Mouse (Mus musculus): ENCODE measurements around the gene Fblim1. TPM values are rescaled to one million over a fixed set of nuclear protein-coding genes. Genes with fewer than 3 reads are reported as not detected.

Gene Fblim1
- total and polyA plus RNA-seq, 2 experiments from 2014 or later = 22.5 to 25.6 TPM

DNA sequence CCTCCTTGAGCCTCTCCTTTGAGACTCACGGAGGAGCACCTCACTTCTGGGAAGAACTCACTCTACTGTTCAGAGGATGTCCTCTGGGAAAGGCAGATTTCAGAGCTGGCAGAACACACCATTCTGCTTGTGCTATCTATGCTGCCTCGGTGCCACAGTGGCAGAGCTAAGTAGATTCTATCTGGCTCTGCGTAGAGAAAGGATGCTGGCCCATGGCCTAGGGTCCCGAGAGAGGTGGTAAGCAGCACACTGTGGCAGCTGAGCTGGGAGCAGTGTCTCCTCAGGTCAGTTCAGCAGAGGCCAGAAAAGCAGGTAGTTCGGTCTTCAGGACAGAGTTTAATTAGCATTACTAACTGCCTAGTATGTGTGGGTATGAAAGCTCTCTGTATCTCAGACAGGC, 42.4 kb upstream of the Fblim1 start:
- no peak overlapping the region for H3K4me3 ChIP-seq (ENCODE audit: low read length)
- TF ChIP-seq CTCF (IDR thresholded peaks at IDR 0.05; ENCODE audit: low read depth) = no peak
- no peak overlapping the region for H3K4me2 ChIP-seq (ENCODE audit: low read depth, low read length)
- no peaks in the 10 kb centered on the region for H3K27me3 ChIP-seq (ENCODE audit: insufficient read depth, low read length)
- DNase-seq (ENCODE audit: low spot score) (no peak), ATAC-seq (no peak)
- H3K36me3 ChIP-seq (ENCODE audit: insufficient read depth, low read length) = no peaks in the 10 kb centered on the region
- H3K4me1 ChIP-seq (ENCODE audit: insufficient read depth, low read length) = peaks cover 14% of the 10 kb centered on the region
- H3K9ac ChIP-seq (replicated peaks; ENCODE audit: low read length) = no peak overlapping the region
- 62% methylated on average over 5 of the region's 5 CpGs for WGBS
- H3K9me3 ChIP-seq (ENCODE audit: low read length) = no peaks in the 10 kb centered on the region
- peak overlapping the region; percentile 65; the same call in 1 of the 2 replicates for H3K27ac ChIP-seq

DNA sequence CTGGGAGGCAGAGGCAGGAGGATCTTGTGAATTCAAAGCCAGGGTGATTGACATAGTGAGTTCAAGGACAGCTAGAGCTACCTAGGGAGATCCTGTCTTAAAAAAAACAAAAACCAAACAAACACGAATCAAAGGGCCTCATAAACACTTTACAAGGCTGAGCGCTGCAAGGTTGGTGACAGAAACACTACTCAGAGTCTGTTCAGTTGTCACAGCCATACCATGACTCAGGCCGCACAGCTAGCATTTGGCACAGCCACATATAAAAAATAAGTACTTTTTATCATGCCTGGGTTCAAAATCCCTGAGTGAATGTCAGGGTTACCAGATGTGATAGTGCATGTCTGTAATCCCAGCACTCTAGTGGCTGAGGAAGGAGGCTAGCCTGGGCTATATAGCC, 41.3 kb upstream of the Fblim1 start:
- 97% methylated on average over 3 of the region's 3 CpGs for WGBS

DNA sequence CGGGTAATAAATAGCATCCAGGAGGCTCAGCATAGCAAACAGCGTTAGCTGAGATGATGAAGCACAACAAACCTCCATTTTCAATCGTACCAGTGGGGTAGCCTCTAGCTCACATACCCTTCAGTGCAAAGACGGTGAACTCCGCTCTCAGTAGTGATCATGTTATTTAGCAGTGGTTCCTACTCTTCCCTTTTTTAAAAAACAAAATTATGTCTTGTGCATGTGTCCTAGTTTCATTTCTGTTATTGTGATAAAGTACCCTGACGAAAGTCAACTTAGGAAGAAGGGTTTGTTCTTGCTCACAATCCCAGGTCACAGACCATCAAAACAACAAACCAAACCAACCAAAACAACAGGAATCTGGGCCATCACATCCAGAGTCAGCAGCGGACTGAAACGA, 40.1 kb upstream of the Fblim1 start:
- Histone ChIP-seq H3K4me1 (ENCODE audit: insufficient read depth, low read length) (peaks cover 22% of the 10 kb centered on the region), H3K27ac (no peak overlapping the region), H3K27me3 (ENCODE audit: insufficient read depth, low read length) (no peaks in the 10 kb centered on the region), H3K9ac (replicated peaks; ENCODE audit: low read length) (no peak overlapping the region), H3K36me3 (ENCODE audit: insufficient read depth, low read length) (peaks cover 7% of the 10 kb centered on the region; the same call in 1 of the 2 replicates), H3K9me3 (ENCODE audit: low read length) (no peaks in the 10 kb centered on the region), H3K4me2 (ENCODE audit: low read depth, low read length) (no peak overlapping the region), H3K4me3 (ENCODE audit: low read length) (no peak overlapping the region)
- TF ChIP-seq CTCF (IDR thresholded peaks at IDR 0.05; ENCODE audit: low read depth) = no peak
- ATAC-seq (no peak), DNase-seq (ENCODE audit: low spot score) (no peak)
- WGBS = 94% methylated on average over 8 of the region's 8 CpGs

More for the DNA sequence above, 41.3 kb upstream of the Fblim1 start:
- DNase-seq (ENCODE audit: low spot score) = no peak
- Histone ChIP-seq H3K27me3 (ENCODE audit: insufficient read depth, low read length) (no peaks in the 10 kb centered on the region), H3K9me3 (ENCODE audit: low read length) (no peaks in the 10 kb centered on the region), H3K4me3 (ENCODE audit: low read length) (no peak overlapping the region), H3K36me3 (ENCODE audit: insufficient read depth, low read length) (peaks cover 3% of the 10 kb centered on the region; the same call in 1 of the 2 replicates), H3K4me2 (ENCODE audit: low read depth, low read length) (no peak overlapping the region), H3K4me1 (ENCODE audit: insufficient read depth, low read length) (peaks cover 22% of the 10 kb centered on the region), H3K9ac (replicated peaks; ENCODE audit: low read length) (no peak overlapping the region), H3K27ac (no peak overlapping the region)
- ATAC-seq = no peak
- no peak for TF ChIP-seq CTCF (IDR thresholded peaks at IDR 0.05; ENCODE audit: low read depth)

DNA sequence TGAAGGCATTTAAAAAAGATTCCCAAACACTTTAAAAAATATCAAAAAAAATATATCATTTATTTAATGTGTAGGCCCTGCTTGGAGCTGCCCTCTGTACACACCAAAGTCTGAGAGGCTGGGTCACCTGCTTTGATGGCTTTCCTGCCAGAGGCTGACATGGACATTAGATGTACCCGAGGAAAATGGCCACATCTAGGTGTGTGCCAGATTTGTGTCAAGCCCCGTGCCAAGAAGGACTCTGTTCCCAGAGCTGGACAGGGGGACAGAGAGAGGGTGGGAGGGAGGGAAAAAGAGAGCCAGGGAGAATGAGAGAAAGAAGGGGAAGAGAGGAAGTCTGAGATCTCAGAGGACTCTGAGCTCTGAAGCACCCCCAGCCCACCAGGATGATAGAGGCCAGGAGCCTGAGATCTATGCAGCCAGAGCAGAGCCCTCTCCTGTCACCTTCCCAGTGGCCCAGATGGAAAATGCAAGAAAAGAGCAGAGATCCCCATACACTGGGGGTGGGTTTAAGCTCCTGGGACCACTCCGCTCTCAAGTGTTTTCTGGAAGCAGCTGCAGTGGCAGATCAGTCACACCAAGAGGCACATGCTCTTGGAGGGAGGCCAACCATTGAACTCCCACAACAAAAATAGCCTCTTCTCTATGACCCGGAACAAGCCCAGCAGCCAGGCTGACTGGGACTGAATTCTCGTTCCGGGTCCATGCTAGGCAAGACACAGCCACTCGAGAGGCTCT, 37.4 kb upstream of the Fblim1 start:
- ATAC-seq (peak; percentile 91), DNase-seq (ENCODE audit: low spot score) (peak; percentile 90)
- peaks cover 19% of the 10 kb centered on the region; the same call in 1 of the 2 replicates for H3K4me1 ChIP-seq (ENCODE audit: insufficient read depth, low read length)
- no peaks in the 10 kb centered on the region for H3K9me3 ChIP-seq (ENCODE audit: low read length)
- peak overlapping the region; percentile 80 for H3K27ac ChIP-seq
- H3K4me2 ChIP-seq (ENCODE audit: low read depth, low read length) = no peak overlapping the region
- peaks cover 11% of the 10 kb centered on the region for H3K36me3 ChIP-seq (ENCODE audit: insufficient read depth, low read length)
- TF ChIP-seq CTCF (IDR thresholded peaks at IDR 0.05; ENCODE audit: low read depth) = no peak; the same call in 1 of the 2 replicates
- H3K4me3 ChIP-seq (ENCODE audit: low read length) = no peak overlapping the region
- H3K9ac ChIP-seq (replicated peaks; ENCODE audit: low read length) = no peak overlapping the region
- no peaks in the 10 kb centered on the region for H3K27me3 ChIP-seq (ENCODE audit: insufficient read depth, low read length)
- WGBS = 16% methylated on average over 7 of the region's 7 CpGs

DNA sequence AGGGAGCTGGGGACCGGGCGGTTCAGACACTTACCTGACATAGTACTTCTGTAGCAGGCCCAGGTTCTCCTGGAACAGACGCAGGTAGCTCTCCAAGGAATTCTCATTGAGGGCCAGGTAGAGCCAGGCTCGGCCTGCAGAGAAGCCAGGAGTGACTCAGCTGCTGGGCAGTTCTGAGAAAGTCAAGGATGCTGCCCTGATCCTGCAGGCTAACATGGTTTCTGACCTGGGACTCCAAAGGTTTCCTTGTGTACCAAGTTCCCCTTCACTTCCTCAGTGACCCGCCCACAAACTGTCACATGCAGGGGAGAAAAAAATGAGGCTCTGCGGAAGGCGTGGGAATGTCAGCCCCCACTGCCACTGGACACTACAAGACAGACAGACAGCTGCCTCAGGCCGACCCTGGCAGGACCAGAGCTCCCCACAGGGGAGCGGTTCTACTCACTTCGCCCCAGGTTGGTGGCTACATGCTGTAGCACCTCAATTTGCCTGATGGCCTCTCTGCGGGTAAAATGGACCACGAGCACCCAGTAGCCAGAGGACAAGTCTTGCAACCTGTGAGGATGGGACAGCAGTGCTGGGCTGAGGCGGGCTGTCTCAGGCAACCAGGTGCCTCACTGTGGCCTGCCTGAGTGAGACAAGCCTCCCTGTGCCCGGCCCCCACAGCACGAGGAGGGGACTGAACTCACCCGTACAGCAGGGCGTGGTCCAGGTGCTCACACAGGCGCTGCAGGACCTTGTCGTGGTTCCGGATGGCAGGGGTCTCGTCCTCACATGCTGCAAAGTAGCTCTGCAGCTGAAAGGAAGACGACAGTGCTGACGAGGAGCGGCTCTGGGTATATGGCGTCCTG, 36.3 kb upstream of the Fblim1 start:
- ATAC-seq (no peak), DNase-seq (ENCODE audit: low spot score) (no peak)
- no peak overlapping the region for H3K4me2 ChIP-seq (ENCODE audit: low read depth, low read length)
- no peaks in the 10 kb centered on the region for H3K9me3 ChIP-seq (ENCODE audit: low read length)
- H3K27ac ChIP-seq = peak overlapping the region; percentile 80
- no peak overlapping the region; the same call in 1 of the 2 replicates for H3K9ac ChIP-seq (replicated peaks; ENCODE audit: low read length)
- no peak overlapping the region for H3K4me3 ChIP-seq (ENCODE audit: low read length)
- peaks cover 19% of the 10 kb centered on the region; the same call in 1 of the 2 replicates for H3K4me1 ChIP-seq (ENCODE audit: insufficient read depth, low read length)
- H3K36me3 ChIP-seq (ENCODE audit: insufficient read depth, low read length) = peaks cover 20% of the 10 kb centered on the region
- 84% methylated on average over 25 of the region's 25 CpGs for WGBS
- TF ChIP-seq CTCF (IDR thresholded peaks at IDR 0.05; ENCODE audit: low read depth) = no peak
- no peaks in the 10 kb centered on the region for H3K27me3 ChIP-seq (ENCODE audit: insufficient read depth, low read length)

DNA sequence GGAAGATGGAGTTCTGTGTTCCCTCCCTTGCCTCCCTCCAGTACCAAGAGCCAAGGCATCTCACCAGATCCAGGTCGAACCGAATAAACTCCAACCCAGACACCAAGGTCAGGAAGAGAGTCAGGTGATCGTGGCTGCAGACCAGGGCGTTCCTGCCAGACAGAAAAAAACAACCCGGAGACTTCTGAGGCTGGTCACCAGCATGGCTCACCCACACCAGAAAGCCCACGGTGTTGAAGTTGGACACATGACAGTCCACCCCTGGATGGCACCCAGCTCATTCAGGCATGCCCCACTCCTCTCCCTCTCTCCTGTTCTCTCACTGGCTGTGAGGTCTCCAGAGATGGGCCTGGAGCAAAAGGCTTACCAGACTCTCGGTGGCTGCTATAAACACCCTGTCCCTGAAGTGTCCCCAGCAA, 35.5 kb upstream of the Fblim1 start:
- no peak for DNase-seq (ENCODE audit: low spot score)
- Histone ChIP-seq H3K9me3 (ENCODE audit: low read length) (no peaks in the 10 kb centered on the region), H3K4me1 (ENCODE audit: insufficient read depth, low read length) (peaks cover 19% of the 10 kb centered on the region; the same call in 1 of the 2 replicates), H3K27ac (peak overlapping the region; percentile 80), H3K27me3 (ENCODE audit: insufficient read depth, low read length) (no peaks in the 10 kb centered on the region), H3K4me3 (ENCODE audit: low read length) (no peak overlapping the region), H3K4me2 (ENCODE audit: low read depth, low read length) (no peak overlapping the region), H3K9ac (replicated peaks; ENCODE audit: low read length) (no peak overlapping the region), H3K36me3 (ENCODE audit: insufficient read depth, low read length) (peaks cover 28% of the 10 kb centered on the region)
- 60% methylated on average over 7 of the region's 7 CpGs for WGBS
- no peak for TF ChIP-seq CTCF (IDR thresholded peaks at IDR 0.05; ENCODE audit: low read depth)
- ATAC-seq = no peak
